Mouse (Mus musculus) limb, embryonic 14.5 days (tissue): ENCODE results near the gene Mrtfa. TPM values are rescaled to one million over a fixed set of nuclear protein-coding genes. Genes with fewer than 3 reads are reported as not detected.

Experiments used
- ATAC-seq: fragments of 200-750 bp; cut with Nextera tagmentation; 2 replicates; pipeline ENCODE4 v1.8.0; 2017; ENCODE audit warnings: low read depth, moderate number of reproducible peaks, moderate TSS enrichment; ENCODE audit not compliant: low FRiP score
- DNase-seq: peaks from one replicate; pipeline ENCODE4 v3.0.0-alpha.2; 2015; ENCODE audit warnings: low spot score
- H3K27ac ChIP-seq: fragments of 300-500 bp; sonication (generic); replicated peaks from 2 replicates; pipeline ENCODE4 v1.5.1; 2014; ENCODE audit warnings: low read depth, mild to moderate bottlenecking, low read length, moderate library complexity, mixed read lengths
- H3K27me3 ChIP-seq: fragments of 300-500 bp; sonication (generic); 2 replicates; pipeline ENCODE4 v1.6.1; 2014; ENCODE audit warnings: low read length, mixed read lengths; ENCODE audit not compliant: control insufficient read depth, insufficient read depth
- H3K36me3 ChIP-seq: fragments of 300-500 bp; sonication (generic); 2 replicates; pipeline ENCODE4 v1.6.1; 2014; ENCODE audit warnings: mild to moderate bottlenecking, low read length, moderate library complexity, mixed read lengths; ENCODE audit not compliant: control insufficient read depth, insufficient read depth
- H3K4me1 ChIP-seq: fragments of 300-500 bp; sonication (generic); 2 replicates; pipeline ENCODE4 v1.6.1; 2014; ENCODE audit warnings: antibody characterized with exemption, low read length, mixed read lengths; ENCODE audit not compliant: control insufficient read depth, insufficient read depth
- H3K4me2 ChIP-seq: fragments of 300-500 bp; sonication (generic); replicated peaks from 2 replicates; pipeline ENCODE4 v1.6.1; 2014; ENCODE audit warnings: low read depth, mild to moderate bottlenecking, low read length, moderate library complexity; ENCODE audit not compliant: severe bottlenecking
- H3K4me3 ChIP-seq: fragments of 300-500 bp; sonication (generic); replicated peaks from 2 replicates; pipeline ENCODE4 v1.5.1; 2014; ENCODE audit warnings: low read length
- H3K9ac ChIP-seq: fragments of 300-500 bp; sonication (generic); 2 replicates; pipeline ENCODE4 v1.6.1; 2014; ENCODE audit warnings: mild to moderate bottlenecking, low read depth, low read length, moderate library complexity; ENCODE audit not compliant: severe bottlenecking
- H3K9me3 ChIP-seq: fragments of 300-500 bp; sonication (generic); 2 replicates; pipeline ENCODE4 v1.6.1; 2016; ENCODE audit warnings: low read length; ENCODE audit not compliant: control insufficient read depth
- POLR2A ChIP-seq: fragments of 200-500 bp; IDR thresholded peaks from 2 replicates; pipeline ENCODE4 v1.8.0; 2012; ENCODE audit warnings: inconsistent platforms, mild to moderate bottlenecking, moderate library complexity, borderline replicate concordance; ENCODE audit not compliant: insufficient read depth, insufficient read length; ENCODE audit errors: extremely low read depth
- WGBS: fragments of 180-500 bp; shearing (Covaris S2); extraction: QIAGEN DNeasy Blood & Tissue Kit; methylation state at CpG from one replicate; pipeline ENCODE4 v1.1.7; 2014; 5-methylcytosine and 5-hydroxymethylcytosine counted together
- polyA plus RNA-seq, 2 experiments: library from polyadenylated mRNA; depleted of rRNA in 1 of 2; stranded (reverse) in 1 of 2; unstranded in 1 of 2; fragments of >200 nt; fragmentation: Nextera tagmentation in 1 of 2; extraction: Ambion mirVana in 1 of 2; gene quantifications; 2 replicates each; pipeline versions ENCODE4 v1.2.1 to v1.2.3; 2012 to 2014

Gene Mrtfa
- polyA plus RNA-seq, 2 experiments = 25.2 to 29.8 TPM

DNA sequence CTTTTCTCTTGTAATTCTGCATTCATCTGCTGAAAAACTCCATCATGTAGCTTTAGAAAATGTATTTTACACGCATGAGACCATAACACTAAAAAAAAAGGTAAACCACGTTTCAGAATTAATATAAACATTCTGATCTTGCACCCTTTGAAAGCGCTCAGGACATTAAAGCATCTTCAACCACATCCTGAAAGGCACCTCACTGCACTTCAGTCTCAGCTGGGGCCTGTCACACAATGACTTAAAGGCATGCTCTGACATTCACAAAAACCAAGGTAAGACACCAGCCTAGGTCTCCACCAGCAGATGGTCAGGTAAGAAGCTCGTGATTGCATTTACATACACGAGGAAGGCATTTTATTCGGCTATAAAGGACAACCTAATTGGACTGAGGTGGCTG lies 92.7 kb downstream of the Mrtfa start:
- Histone ChIP-seq H3K4me2 (no peak overlapping the region), H3K36me3 (no peaks in the 10 kb centered on the region), H3K9me3 (no peaks in the 10 kb centered on the region), H3K9ac (no peak overlapping the region), H3K4me3 (no peak overlapping the region), H3K27ac (no peak overlapping the region), H3K27me3 (no peaks in the 10 kb centered on the region), H3K4me1 (peaks cover 2% of the 10 kb centered on the region; the same call in 1 of the 2 replicates)
- 74% methylated on average over 6 of the region's 6 CpGs for WGBS
- no peak for TF ChIP-seq POLR2A
- ATAC-seq (no peak), DNase-seq (no peak)

DNA sequence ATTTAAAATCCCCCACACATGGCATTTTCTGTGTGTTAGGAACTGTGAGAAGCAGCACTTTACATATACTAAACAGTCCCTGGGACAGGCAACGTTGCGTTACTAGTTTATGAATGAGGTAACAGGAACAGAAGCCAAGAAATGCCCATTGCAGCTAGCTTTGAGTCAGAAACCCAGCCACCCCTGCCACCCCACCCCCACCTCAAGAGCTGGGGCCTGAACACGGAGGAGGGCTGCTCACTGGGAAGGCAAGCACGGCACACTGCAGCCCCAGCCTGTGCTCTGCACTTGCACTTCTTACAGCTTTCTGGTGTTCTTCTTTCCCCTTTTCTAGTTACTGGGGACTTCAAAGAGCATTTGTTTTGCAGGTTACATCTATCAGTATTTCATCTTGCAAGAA lies 93.1 kb downstream of the Mrtfa start:
- Histone ChIP-seq H3K36me3 (no peaks in the 10 kb centered on the region), H3K4me3 (no peak overlapping the region), H3K27ac (no peak overlapping the region), H3K9me3 (no peaks in the 10 kb centered on the region), H3K4me2 (no peak overlapping the region), H3K4me1 (peaks cover 2% of the 10 kb centered on the region; the same call in 1 of the 2 replicates), H3K27me3 (no peaks in the 10 kb centered on the region), H3K9ac (no peak overlapping the region)
- ATAC-seq (no peak), DNase-seq (no peak)
- WGBS = 32% methylated on average over 4 of the region's 4 CpGs
- no peak for TF ChIP-seq POLR2A

DNA sequence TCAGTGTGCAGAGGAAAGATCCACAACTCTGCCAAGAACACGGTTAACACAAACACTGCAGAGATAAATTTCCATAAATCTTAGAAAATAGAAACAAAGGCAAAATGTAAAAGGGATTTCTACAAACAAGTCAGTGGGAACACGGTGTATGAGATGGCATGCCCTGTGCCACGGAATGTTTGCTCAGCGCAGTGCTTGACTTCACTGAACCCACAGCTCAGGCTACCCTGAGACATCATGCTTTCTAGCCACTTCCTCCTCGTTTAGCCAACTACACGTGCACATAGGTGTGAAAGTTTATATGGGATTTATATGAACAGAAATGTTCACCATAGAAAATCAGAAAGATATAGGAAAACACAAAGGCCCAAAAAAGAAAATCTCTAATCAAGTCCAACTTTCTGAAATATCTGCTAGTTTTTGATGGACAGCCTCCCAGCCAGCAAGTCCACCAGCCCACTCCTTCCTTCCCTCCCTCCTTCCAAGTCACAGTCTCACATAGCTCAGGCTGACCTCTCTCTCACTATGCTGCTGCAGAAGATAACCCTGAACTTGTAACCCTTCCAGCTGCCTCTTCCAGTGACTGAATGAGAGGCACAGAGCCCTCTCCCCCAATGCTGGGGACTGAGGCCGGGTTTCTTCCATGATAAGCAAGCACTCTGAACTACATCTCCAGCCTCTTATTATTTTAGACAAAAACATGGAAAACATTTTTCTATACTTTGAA lies 94.1 kb downstream of the Mrtfa start:
- Histone ChIP-seq H3K4me3 (no peak overlapping the region), H3K27me3 (no peaks in the 10 kb centered on the region), H3K4me2 (no peak overlapping the region), H3K9ac (no peak overlapping the region), H3K9me3 (no peaks in the 10 kb centered on the region), H3K27ac (no peak overlapping the region), H3K36me3 (no peaks in the 10 kb centered on the region), H3K4me1 (peaks cover 2% of the 10 kb centered on the region; the same call in 1 of the 2 replicates)
- ATAC-seq (no peak), DNase-seq (no peak)
- 77% methylated on average over 7 of the region's 7 CpGs for WGBS
- TF ChIP-seq POLR2A = no peak

- DNase-seq (no peak), ATAC-seq (no peak)
- 93% methylated on average over 4 of the region's 4 CpGs for WGBS
- Histone ChIP-seq H3K4me3 (no peak overlapping the region), H3K4me2 (no peak overlapping the region), H3K36me3 (no peaks in the 10 kb centered on the region), H3K4me1 (peaks cover 3% of the 10 kb centered on the region; the same call in 1 of the 2 replicates), H3K27me3 (no peaks in the 10 kb centered on the region), H3K27ac (no peak overlapping the region), H3K9me3 (no peaks in the 10 kb centered on the region), H3K9ac (no peak overlapping the region)
- TF ChIP-seq POLR2A = no peak
Measured at GRCm38 (mm10) chr15:81093032-81093431, 97.5 kb downstream of the Mrtfa start.

DNA sequence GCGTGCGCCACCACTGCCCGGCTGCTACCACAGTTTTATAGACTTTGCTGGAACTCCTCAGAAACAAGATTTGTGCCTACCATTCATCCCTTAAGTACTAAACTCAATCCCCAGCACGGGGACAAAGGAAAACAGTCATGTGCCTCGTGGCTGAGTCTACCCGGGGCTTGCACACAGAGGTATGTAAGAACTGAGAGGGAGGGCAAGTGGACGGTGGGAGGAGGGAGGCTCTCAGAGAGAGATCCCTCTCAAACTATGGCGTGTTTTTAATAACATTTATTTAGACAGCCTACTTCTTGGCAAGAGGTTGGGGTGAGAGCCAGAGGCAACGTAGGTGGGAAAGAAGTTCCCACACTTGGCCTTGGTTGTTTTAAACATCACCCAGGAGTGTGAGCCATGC lies 98.8 kb downstream of the Mrtfa start:
- H3K4me2 ChIP-seq = no peak overlapping the region
- H3K4me1 ChIP-seq = peaks cover 12% of the 10 kb centered on the region
- H3K36me3 ChIP-seq = no peaks in the 10 kb centered on the region
- no peaks in the 10 kb centered on the region for H3K9me3 ChIP-seq
- ATAC-seq = no peak
- H3K27ac ChIP-seq = no peak overlapping the region
- WGBS = 67% methylated on average over 9 of the region's 9 CpGs
- no peaks in the 10 kb centered on the region for H3K27me3 ChIP-seq
- TF ChIP-seq POLR2A = no peak
- DNase-seq = no peak
- H3K9ac ChIP-seq = no peak overlapping the region
- H3K4me3 ChIP-seq = no peak overlapping the region
